Mouse (Mus musculus): ENCODE results near the gene Resf1. TPM values are rescaled to one million over a fixed set of nuclear protein-coding genes. Genes with fewer than 3 reads are reported as not detected.

The Resf1 gene
- polyA plus RNA-seq (2012; rRNA removed) = 4.5 and 4.9 TPM in 2 replicates

DNA sequence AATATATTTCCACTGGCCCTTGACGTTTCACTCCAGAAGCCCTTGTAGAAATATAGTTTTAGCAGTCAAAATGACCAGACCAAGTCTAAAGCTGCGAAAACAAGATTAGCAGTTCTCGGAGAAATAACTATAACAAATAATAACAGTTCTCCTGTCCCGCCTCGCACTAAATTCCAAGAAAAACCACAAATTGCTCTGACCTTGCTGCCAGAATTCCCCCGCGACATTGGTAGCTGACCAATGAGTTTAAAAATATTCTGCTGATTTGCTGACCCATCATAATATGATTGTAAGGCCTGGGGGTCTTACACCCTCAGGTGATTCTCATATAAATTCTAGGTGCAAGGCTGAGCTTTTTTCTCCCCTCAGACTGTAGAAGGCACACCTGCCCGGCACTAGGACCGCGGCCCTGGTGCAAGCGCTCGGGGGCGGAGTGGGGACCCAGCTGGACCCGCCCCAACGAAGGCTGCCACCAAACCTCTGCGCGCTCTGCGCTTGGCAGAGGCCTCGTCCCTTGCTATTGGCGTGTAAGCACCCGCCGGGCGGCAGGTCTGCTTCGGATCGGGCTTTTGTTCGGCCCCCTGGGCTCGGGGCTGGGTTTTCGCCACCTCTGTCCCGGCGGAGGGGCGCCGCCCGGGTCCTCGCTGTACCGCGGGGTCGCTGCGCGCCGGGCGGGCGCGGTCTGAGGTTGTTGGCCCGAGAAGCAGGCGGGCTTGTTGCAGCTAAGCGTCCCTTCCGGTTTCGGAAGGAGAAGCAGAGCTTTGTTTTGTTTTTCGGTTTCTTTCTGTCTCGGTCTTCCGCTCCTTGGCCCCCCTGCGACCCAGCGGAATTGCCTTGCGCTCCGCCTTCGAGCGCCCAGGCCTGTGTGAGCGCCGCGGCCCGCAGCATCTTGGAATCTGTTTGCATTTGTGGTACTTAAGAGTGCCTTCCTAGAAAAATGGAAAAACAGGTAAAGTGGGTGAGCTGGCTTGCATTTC lies at the start of gene Resf1:
Gene Resf1 (plus strand): TSS at position 459 of the 977 bp plus-strand sequence.

Other genes with a start within 250 kb of the Resf1 start
- 4.1 and 4.2 TPM in 2 replicates for gene Dennd5b, start 207.7 kb upstream of the Resf1 start, polyA plus RNA-seq (2012; rRNA removed)
- gene Gm10203, start 179.2 kb upstream of the Resf1 start, polyA plus RNA-seq (2012; rRNA removed) = not detected in 2 replicates
- gene Etfbkmt, start 169.6 kb upstream of the Resf1 start, polyA plus RNA-seq (2012; rRNA removed) = 8.9 and 9.6 TPM in 2 replicates
- gene Amn1, start 120.7 kb upstream of the Resf1 start, polyA plus RNA-seq (2012; rRNA removed) = 4.7 TPM in 2 replicates
- gene Bicd1, start 99.5 kb downstream of the Resf1 start, polyA plus RNA-seq (2012; rRNA removed) = 0.16 and 0.32 TPM in 2 replicates

All from liver, embryonic 18 days (tissue).